Mouse (Mus musculus): Measurements from ENCODE around the gene Prickle2.

Gene Prickle2

DNA sequence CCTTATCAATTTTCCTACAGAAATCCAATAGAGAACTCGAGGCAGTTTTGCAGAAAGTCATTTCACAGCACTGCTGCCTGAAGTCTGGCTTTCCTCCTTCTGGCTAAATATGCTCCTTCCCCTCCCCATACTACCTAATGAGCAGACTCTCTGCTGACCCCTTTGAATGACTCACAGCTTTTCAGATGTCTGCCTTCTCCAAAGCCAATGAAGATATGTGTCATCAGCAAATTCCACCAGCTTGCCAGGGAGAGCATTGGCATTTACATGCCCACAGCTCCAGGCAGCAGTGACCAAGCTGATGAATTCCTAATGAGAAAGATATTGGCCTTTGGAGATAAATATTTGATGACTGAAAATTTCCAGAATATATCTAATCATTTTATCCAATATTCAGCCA lies 121.9 kb downstream of the Prickle2 start:
- DNase-seq, result no peak

DNA sequence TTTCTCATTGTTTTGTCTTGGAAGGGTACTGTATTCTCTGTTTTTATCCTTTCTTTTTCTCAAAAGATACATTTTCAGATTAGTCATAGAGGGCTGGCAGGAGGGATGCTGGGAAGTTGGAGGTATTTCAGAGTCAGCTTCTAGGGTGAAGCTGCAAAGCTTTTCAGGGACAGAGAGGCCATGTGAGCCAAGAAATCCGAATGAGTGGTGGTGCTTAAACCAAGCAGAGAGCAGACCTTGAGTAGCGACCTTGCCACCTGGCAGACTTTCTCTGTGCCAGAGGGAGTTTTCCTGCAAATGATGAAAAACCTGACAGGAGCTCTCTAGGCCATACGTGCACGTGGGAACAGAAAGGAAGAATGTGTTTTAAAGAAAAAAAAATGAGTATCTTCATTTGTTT lies 130.7 kb downstream of the Prickle2 start:
- DNase-seq, result no peak

DNA sequence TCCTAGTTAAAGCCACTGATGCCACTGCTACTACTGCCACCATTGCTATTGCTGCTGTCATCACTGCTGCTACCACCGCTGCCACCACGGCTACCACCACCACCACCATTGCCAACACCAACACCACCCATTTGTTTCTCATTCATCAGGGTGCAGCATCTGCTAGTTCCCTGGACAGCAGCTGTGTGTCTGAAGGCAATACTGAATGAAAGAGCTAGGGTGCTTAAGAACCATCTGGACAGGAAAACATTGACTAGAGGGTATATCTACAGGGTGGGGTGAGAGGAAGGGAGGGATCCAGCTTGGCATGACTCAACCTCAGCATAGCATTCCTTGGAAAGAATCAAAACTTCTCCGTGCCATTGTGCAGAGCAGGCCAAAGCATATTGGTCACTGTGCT lies 133.8 kb downstream of the Prickle2 start:
- DNase-seq, result no peak

DNA sequence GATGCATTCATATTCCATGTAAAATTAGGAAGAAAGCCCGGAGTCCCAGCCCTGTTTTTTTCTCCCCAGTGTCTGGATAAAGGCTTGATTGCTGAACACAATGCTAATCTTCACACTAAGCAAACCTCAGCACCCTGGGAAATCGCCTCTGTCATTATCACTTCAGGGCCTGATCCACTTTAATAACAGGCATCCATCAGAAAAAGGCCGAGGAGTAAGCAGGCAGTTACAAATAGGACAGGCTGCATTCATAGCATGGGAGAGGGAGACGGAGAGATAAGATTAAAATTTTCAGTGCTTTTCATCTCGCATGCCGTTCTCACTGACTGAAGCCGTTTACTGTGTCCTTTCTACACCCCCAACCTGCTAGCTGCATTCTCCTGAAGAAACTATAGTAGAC lies 135.9 kb downstream of the Prickle2 start:
- no peak for DNase-seq

DNA sequence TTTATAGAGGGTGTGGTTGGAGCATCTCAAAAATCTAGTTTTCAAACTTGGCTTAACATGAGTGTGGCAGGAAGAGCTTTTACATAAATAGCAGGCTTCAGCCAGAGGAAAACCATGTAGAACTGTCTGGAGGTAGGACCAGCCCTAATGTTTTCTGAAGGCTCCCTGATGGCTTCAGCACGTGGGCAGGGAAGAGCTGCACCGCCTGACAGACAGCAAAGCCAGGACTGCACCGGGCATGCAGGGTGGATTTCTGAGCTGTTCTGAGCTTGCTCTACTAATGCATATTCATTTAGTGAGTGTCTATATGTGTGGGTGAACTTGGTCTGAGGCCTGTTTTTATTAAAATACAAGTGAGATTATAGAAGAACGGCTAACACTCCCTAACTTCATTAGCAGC lies 136.7 kb downstream of the Prickle2 start:
- no peak for DNase-seq

DNA sequence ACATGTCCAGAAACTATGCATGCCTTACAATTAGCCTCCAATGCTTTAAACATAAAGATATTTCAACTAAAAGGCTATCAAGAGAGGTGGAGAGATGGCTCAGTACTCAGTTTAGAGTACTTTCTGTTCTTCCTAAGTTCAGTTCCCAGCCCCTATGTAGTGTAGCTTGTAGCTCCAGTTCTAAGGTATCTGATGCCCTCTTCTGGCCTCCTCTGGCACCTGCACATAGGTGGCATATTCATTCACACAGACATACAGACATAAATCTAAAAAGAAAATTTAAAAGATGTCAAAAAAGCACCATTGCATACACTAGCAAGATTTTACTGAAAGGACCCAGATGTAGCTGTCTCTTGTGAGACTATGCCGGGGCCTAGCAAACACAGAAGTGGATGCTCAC lies 146.7 kb downstream of the Prickle2 start:
- no peak for DNase-seq

DNA sequence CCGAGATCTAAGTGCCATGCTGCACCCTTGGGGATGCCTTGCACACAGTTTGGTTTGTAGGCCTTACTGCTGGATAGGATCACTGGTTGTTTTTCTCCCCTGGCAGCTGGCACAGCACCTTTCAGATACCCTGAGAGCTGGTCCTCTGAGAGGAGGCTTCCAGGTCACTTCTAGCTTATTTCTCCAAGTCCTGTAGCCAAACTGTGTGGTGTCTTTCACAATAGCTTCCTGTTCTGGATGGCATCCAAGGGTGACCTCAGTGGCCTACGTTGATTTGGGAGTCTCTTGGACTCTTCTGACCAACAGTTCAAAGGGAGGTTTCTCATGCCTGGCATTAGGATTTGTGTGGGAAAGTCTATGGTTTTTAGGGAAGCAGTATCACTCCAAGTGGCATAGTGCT lies 150.3 kb downstream of the Prickle2 start:
- peak; percentile 13 for DNase-seq

DNA sequence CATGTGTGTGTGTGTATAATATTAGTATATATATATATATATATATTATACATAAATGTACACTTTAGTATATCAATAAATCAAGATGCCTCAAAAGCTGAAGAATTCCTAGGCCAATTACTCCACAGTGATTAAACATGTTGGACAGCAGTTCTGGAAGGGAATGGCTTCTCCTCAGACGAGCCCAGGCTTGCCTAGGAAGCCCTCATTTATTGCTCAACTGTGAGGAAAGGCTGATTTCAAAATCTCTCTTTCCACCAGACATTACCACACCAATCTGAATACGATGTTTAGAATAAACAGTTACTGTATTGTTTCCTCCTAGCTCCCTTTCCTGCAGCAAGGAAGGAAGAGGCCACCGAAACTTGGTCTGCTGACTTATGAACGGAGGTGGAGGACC lies 152.9 kb downstream of the Prickle2 start:
- DNase-seq, result no peak

DNA sequence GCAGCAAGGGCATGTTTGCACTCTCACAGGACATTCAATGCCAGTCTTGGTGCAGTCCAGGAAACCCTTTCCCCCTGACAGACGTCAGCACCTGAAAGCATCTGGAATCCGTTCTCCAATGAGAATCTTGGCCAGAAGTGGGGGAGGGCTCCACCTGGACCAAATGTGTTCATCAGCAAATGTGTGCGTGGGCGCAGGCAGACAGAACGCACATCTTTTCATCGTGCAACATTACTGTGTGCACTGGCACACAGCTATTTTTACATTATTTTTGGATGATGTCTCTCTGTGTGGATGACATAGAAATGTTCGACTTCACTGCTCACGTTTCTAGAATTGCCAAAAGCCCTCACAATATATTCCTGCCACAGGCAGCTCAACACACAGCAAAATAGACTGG lies 156.7 kb downstream of the Prickle2 start:
- no peak for DNase-seq

DNA sequence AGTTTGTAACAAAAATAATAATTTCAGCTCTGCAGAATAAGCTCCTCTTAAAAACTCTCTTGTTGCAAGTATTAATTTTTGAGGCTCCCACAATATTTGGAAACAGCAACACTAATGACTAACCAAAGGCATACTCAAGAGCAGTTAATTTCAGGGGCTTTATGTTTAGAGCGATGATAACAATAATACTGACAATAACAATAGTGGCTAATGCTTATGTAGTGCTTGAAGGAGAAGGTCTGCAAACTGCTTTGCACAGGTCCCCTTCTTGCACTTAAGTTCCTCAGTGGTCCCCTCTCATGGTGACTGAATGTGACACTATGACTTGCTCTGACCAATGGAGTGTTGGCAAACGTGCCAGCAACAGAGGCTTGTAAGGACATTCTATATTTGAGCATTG lies 160.8 kb downstream of the Prickle2 start:
- no peak for DNase-seq

DNA sequence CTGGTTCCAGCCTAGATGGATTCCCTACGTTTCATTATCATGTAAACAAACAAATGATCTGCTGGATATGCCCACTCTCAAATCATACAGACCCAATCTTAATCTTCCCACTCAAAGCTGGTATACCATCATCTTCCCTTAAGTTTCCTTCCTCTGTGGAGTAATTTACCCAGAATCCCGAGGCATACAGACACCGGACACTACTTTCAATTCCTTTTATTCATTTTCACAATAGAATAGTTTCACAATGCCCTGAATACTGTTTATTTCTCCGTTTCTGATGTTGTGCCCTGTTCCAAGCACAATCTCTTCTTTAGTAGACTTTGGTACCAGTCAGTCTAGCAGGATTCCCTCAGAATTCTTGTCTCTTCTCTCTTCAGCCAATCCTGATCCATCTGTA lies 162.1 kb downstream of the Prickle2 start:
- no peak for DNase-seq

DNA sequence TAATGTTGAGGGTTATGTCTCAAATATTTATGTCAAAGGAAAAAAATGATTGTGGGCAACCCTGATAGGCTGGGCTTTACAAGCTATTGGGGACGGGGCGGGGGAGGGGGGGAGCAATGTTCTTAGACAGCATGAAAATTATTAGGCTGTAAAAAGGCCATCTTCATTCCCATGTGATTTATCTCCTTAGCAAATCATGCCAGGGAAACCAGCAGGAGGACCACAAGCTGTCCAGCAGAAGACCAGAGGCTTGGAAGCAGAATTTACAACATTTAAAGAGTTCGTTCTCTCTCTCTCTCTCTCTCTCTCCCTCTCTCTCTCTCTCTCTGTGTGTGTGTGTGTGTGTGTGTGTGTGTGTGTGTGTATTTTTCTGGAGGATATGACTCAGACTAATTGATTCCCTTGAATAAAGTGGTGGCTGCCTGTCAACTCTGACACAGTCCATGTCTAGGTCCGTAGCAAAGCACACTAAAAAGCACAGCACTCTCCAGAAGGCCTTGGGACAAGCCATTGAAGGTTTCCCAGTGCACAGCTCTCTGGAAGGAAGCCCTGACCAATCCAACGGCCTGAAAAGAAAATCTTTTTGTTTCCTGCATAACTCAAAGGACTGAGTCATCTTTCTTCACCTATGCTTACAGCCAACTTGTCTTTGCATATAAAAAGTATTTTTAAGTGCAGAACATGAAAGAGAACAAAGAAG lies 163.4 kb downstream of the Prickle2 start:
- no peak for DNase-seq

DNA sequence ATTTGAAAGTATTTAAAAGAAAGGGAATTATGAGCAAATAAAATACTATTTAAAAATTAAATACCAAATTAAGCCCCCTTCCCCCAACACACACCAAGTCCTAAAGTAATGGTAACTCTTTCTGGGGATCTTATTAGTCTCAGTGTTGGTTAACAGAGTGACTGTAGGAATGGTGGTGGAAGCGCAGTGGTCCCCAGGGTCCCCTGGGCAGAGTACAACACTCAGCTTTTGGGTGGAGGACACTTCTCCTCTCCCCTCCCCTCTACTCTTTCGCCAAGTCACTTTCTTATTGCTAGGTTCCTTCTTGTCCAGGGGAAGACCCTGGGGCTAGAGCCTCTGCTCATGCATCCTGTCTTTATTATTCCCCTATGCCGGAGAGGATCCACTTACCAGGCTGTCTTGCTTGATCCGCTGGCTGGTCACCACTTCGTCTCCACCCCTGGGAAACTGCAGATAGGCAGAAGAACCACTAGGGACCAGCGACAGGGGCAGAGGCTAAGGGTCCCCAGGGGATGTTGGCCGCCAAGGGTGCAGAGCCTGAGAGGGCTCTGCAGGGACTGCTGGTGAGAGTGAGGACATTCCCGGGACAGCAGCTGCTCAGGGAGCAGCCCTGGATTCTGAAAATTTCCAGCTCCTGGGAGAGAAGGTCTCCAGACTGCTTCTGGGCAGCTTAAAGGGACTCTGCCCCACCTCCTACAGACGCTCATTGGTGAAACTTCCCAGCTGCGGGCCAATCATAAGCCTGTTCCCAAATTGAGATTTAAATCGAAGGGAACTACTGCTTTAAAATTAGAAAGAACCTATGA lies 171.5 kb downstream of the Prickle2 start:
- peak; percentile 30 for DNase-seq

DNA sequence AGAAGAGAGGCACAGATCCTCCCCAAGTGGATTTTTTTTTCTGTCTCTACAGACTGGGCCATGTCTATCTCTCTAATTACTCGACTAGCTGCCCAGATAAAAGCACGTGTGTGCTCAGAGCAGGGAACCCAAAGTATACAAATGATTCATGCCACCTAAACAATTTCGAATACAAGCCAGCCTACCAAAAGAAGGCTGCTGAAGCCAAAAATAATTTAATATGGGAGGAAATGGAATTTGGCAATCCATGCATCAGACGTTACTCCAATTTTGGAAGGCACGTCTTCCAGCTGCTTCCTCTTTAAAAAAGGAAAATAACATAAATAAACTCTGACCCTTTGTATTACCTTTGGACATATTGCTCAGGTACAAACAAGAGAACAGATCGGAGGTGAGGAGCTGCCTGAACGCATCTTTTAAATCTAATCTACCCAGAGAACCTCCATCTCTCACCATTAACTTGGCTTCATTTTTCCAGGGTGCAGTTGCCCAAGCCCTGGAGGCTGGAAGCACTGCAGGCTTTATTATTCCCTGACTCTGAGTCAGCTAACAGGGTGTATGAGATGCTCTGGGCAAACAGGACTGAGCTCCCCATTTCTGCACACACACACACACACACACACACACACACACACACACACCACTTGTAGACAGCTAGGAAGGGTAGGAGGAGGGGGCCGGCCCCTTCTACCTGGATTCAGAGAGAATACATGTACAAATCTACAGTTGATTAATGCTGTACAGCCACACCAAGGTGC lies 172.5 kb downstream of the Prickle2 start:
- DNase-seq, result no peak

DNA sequence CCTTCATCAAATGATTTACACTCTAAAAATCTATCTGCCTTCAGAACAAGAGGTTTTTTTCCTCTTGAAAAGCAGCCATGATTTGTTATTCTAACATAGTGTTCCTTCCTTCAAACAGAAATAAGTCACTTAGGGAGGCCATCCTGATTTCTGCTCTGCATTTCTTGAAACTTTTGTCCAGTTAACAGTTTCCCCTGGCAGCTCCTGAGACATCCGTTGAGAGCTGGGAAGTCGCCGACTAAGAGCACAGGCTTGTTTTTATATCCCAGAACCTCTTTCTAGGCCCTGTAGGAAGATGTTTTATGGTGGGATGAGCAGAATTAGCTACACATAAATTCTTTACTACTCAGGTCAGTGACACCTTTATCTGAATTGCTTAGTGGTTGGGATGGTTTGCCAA lies 173.1 kb downstream of the Prickle2 start:
- no peak for DNase-seq

DNA sequence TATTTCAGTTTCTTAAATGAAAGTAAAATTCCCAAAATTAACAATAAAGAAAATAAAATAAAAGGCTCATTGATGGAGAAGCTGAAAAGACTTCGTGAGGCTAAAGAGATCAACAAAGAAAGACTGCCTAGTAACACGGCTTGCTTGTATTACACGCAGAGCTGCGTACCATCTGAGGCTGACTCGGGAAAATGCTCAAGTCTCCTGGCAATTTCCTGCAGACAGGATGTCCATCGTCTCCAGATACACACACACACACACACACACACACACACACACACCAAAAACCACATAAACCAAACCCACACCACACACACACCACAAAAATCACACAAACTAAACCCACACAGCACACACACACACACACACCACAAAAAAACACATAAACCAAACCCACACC lies 173.6 kb downstream of the Prickle2 start:
- DNase-seq, result no peak

DNA sequence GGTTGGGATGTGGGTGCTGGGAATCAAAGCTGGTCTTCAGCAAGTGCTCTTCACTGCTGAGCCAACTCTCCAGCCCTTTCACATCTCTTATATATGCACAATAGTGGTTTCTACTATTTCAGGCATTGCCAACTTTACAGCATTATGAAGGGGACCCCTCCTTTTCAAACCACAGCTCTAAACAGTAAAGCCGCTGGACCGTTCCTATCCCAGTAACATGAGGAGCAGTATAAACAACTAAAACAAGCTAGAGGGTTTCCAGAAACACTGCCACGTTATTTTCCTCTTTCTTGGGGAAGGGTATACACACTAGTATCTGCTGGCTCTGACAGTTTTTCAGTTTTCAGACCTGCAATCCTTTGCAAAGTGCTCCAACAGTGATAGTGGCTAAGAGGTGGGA lies 179.7 kb downstream of the Prickle2 start:
- DNase-seq, result no peak

DNA sequence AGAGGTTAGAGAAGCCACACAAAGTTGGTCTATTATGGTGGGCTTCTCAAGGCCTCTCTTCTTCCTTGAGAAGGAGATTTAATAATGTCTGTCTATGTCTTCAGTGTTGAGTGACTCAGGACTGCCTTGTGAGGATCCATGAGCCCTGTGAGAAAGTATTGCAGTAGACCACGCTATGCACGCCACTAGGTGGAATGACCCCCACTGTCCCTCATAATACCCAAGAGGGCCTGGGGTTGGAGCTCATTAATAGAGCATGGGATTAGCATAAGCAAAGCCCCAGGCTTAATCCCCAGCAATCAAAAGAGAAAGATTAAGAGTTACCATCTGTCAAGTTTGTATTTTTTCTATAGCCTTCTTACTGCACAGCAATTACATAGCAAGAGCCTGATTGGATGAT lies 180.3 kb downstream of the Prickle2 start:
- no peak for DNase-seq

DNA sequence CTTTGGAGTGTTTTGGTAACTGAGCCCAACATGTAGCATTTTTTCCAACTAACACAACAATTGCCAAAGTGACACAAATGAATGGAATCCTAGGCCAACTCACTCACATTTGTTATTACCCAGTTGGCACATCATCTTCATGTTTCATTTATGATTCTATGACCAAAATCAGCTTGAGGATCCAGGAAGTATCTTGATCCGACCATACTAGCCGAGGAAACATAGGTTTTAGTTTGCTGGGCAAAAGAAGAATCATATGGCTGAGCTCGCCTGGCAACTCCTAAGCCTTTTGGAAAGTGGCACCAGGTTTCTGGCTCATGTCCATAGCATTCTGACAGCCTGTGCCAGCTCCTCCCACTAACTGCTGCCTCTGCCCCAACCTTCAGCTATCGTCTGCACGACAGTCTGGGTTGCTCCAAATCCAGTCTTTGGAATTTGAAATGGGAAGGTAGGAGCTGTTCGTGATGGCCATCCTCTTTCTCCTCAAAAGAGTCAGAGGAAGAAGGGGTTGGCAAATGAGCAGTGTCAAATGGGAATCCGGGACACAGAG lies 184.4 kb downstream of the Prickle2 start:
- peak; percentile 46 for DNase-seq

DNA sequence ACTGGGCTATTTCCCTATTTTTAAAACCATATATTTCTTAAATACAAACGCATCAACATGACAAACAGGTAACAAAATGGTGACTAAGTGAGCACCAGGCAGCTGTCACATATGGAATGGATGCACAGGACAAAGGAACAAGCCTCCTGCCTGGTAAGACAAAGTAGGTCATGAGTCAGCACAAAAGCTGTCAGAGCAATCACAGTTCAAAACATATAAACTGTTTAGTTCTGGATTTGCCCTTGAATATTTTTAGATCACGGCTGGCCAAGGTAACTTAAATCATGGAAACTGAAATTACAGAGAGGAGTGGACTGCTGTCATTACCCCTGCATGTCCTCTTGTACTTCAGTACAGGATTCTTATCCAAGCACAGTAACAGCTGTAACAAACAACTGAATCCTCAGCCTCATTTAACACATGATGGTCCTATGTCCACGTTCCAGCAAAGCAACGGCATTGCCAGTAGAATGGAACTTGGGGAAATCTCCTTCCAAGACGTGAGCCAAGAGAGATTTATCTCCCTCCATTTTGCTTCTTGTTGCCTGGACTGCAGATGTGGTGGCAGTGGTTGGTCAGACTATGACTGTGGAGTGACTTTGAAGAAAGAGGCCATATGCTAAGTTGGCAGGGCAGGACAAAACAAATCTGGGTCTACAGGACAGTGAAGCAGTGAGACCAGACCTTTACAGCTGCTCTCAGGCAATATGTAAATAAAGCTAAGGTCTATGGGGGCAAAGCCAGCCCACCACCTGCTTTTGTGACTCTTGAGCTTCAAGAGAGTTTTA lies 185.7 kb downstream of the Prickle2 start:
- no peak for DNase-seq

DNA sequence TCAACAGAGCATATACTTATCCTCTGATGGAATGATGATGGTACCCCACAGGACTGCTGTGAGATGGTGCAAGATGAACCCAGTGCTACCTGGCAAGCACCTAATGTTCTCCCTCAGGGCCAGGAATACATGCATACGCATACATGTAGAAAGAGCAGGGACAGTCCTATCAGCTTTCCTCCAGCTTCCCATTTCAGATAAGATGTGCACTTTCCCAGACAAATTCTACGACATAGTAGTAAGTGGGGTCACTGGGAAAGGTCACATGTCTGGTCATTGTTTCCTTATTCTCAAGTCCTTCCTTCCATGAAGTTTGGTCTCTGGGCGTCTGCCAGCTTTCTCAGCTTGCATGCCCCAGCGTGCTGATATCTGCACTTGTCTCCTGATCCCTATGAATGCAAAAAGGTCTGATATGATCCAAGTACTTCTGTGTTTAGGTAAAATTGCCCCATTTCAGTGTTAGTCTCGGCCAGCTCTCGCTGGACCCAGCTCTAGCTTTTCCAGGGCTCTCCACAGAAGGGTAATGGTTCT lies 187.5 kb downstream of the Prickle2 start:
- DNase-seq, result no peak

DNA sequence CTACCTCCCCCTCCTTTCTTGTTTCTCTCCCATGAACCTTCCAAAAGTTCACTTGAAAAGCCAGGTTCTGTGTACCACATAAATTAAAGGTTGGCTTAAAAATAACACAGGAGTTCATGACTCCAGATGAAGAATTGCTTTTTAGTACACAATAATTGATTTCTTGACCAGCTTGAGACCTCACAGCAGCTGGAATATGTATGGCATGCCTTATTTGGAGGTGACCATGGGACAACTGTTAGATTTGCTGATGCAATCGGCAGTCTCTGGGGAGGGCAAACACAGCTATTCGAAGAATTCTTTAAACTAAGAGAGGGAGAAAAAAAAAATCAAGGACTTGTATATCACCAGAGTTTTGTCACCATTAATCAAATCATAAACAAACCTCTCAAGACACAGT lies 189.0 kb downstream of the Prickle2 start:
- no peak for DNase-seq

DNA sequence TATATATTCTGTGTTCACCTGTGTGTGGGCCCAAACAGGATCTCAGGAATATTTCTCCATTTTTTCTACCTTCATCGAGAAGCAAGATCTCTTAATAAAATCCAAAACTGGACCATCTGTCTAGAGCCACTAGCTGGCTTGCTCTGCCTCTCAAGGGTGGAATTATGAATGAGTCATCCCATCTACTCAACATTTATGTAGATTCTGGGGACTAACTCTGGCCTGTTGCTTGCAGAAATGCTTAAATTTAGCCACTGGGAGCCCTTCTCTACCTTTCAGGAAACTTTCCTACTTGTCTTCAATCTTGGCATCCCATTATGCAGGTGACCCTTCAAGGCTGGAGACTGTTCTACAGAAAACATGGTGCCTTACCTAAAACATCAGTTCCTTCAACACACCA lies 194.0 kb downstream of the Prickle2 start:
- DNase-seq, result no peak
